Mouse (Mus musculus): Measurements from ENCODE around the gene Dclk3. TPM values are rescaled to one million over a fixed set of nuclear protein-coding genes. Genes with fewer than 3 reads are reported as not detected.

Dclk3 gene
- total RNA-seq, 2 experiments from 2014 or later = 0.24 to 0.39 TPM

- intact Hi-C loops (cut with DNase I) = no loop called here
- no peak for DNase-seq
Observed at GRCm38 (mm10) chr9:111435429-111435828, 3.5 kb upstream of the Dclk3 start.

- no peak for DNase-seq
- intact Hi-C loops (cut with DNase I) = no loop called here
Observed at GRCm38 (mm10) chr9:111439836-111440201, 938 bp downstream of the Dclk3 start.

- no peak for DNase-seq
- intact Hi-C loops (cut with DNase I) = no loop called here
Observed at GRCm38 (mm10) chr9:111440446-111440845, 1.6 kb downstream of the Dclk3 start.

GRCm38 (mm10) chr9:111441151-111441550 is 2.3 kb downstream of the Dclk3 start:
- intact Hi-C loops (cut with DNase I) = no loop called here

GRCm38 (mm10) chr9:111446204-111446603 is 7.3 kb downstream of the Dclk3 start:
- intact Hi-C loops (cut with DNase I) = no loop called here
- DNase-seq = no peak

More at GRCm38 (mm10) chr9:111441151-111441550, 2.3 kb downstream of the Dclk3 start:
- DNase-seq = no peak

GRCm38 (mm10) chr9:111448976-111449375 is 10.1 kb downstream of the Dclk3 start:
- intact Hi-C loops (cut with DNase I) = no loop called here

GRCm38 (mm10) chr9:111449880-111450279 is 11.0 kb downstream of the Dclk3 start:
- DNase-seq = no peak
- intact Hi-C loops (cut with DNase I) = no loop called here

More at GRCm38 (mm10) chr9:111448976-111449375, 10.1 kb downstream of the Dclk3 start:
- no peak for DNase-seq

- DNase-seq = no peak
- intact Hi-C loops (cut with DNase I) = no loop called here
Observed at GRCm38 (mm10) chr9:111450853-111451404, 12.0 kb downstream of the Dclk3 start.

GRCm38 (mm10) chr9:111453895-111454294 is 15.0 kb downstream of the Dclk3 start:
- intact Hi-C loops (cut with DNase I) = no loop called here
- no peak for DNase-seq

- no peak for DNase-seq
- intact Hi-C loops (cut with DNase I) = no loop called here
Observed at GRCm38 (mm10) chr9:111457176-111457935, 18.5 kb downstream of the Dclk3 start.

GRCm38 (mm10) chr9:111457936-111458310 is 19.0 kb downstream of the Dclk3 start:
- intact Hi-C loops (cut with DNase I) = no loop called here
- no peak for DNase-seq

GRCm38 (mm10) chr9:111459466-111459865 is 20.6 kb downstream of the Dclk3 start:
- DNase-seq = no peak
- intact Hi-C loops (cut with DNase I) = no loop called here

- DNase-seq = no peak
- intact Hi-C loops (cut with DNase I) = no loop called here
Observed at GRCm38 (mm10) chr9:111460201-111460814, 21.4 kb downstream of the Dclk3 start.

- intact Hi-C loops (cut with DNase I) = no loop called here
- no peak for DNase-seq
Observed at GRCm38 (mm10) chr9:111461415-111462103, 22.7 kb downstream of the Dclk3 start.

GRCm38 (mm10) chr9:111465666-111466065 is 26.8 kb downstream of the Dclk3 start:
- intact Hi-C loops (cut with DNase I) = no loop called here
- no peak for DNase-seq

GRCm38 (mm10) chr9:111473686-111474457 is 35.0 kb downstream of the Dclk3 start:
- intact Hi-C loops (cut with DNase I) = no loop called here
- no peak for DNase-seq

GRCm38 (mm10) chr9:111474458-111474745 is 35.5 kb downstream of the Dclk3 start:
- DNase-seq = no peak
- intact Hi-C loops (cut with DNase I) = no loop called here

GRCm38 (mm10) chr9:111475281-111475680 is 36.4 kb downstream of the Dclk3 start:
- no peak for DNase-seq
- intact Hi-C loops (cut with DNase I) = loop anchor here (5.0 kb wide), 1 partner anchor 183 kb away; no protein-coding TSS in a partner anchor

- intact Hi-C loops (cut with DNase I) = loop anchor here (5.0 kb wide), 1 partner anchor 184 kb away; no protein-coding TSS in a partner anchor
Observed at GRCm38 (mm10) chr9:111475973-111476372, 37.1 kb downstream of the Dclk3 start.

GRCm38 (mm10) chr9:111476479-111477016 is 37.7 kb downstream of the Dclk3 start:
- intact Hi-C loops (cut with DNase I) = loop anchor here (5.0 kb wide), 1 partner anchor 184 kb away; no protein-coding TSS in a partner anchor
- DNase-seq = no peak

More at GRCm38 (mm10) chr9:111475973-111476372, 37.1 kb downstream of the Dclk3 start:
- no peak for DNase-seq

Measured in heart, postnatal 36 days (tissue).